Mouse (Mus musculus) hindbrain, embryonic 16.5 days (tissue): ENCODE data around the gene Serac1. TPM values are rescaled to one million over a fixed set of nuclear protein-coding genes. Genes with fewer than 3 reads are reported as not detected.

ENCODE experiments used
- ATAC-seq: fragments of 200-750 bp; cut with Nextera tagmentation; 2 replicates; pipeline ENCODE4 v1.8.0; 2017; ENCODE audit warnings: moderate TSS enrichment, moderate library complexity
- H3K27ac ChIP-seq: fragments of 300-500 bp; sonication (generic); 2 replicates; pipeline ENCODE4 v1.5.1; 2014; ENCODE audit warnings: low read depth, mild to moderate bottlenecking, control low read depth, low read length, moderate library complexity
- H3K27me3 ChIP-seq: fragments of 300-500 bp; sonication (generic); replicated peaks from 2 replicates; pipeline ENCODE4 v1.6.1; 2014; ENCODE audit warnings: low read length; ENCODE audit not compliant: control insufficient read depth, insufficient read depth
- H3K36me3 ChIP-seq: fragments of 300-500 bp; sonication (generic); 2 replicates; pipeline ENCODE4 v1.6.1; 2014; ENCODE audit warnings: mild to moderate bottlenecking, low read length, moderate library complexity, mixed read lengths; ENCODE audit not compliant: control insufficient read depth, insufficient read depth
- H3K4me1 ChIP-seq: fragments of 300-500 bp; sonication (generic); 2 replicates; pipeline ENCODE4 v1.6.1; 2014; ENCODE audit warnings: low read depth, low read length; ENCODE audit not compliant: control insufficient read depth, insufficient read depth
- H3K4me2 ChIP-seq: fragments of 300-500 bp; sonication (generic); 2 replicates; pipeline ENCODE4 v1.6.1; 2014; ENCODE audit warnings: mild to moderate bottlenecking, low read length, control low read depth, moderate library complexity
- H3K4me3 ChIP-seq: fragments of 300-500 bp; sonication (generic); 2 replicates; pipeline ENCODE4 v1.5.1; 2014; ENCODE audit warnings: mild to moderate bottlenecking, low read length, control low read depth, moderate library complexity
- H3K9ac ChIP-seq: fragments of 300-500 bp; sonication (generic); 2 replicates; pipeline ENCODE4 v1.6.1; 2014; ENCODE audit warnings: low read depth, mild to moderate bottlenecking, control low read depth, low read length, moderate library complexity
- H3K9me3 ChIP-seq: fragments of 300-500 bp; sonication (generic); 2 replicates; pipeline ENCODE4 v1.6.1; 2014; ENCODE audit warnings: mild to moderate bottlenecking, low read length, moderate library complexity; ENCODE audit not compliant: control insufficient read depth
- WGBS: fragments of 180-500 bp; shearing (Covaris S2); extraction: QIAGEN DNeasy Blood & Tissue Kit; methylation state at CpG from one replicate; pipeline ENCODE4 v1.1.7; 2014; 5-methylcytosine and 5-hydroxymethylcytosine counted together
- polyA plus RNA-seq: library from polyadenylated mRNA; unstranded; fragments of >200 nt; fragmentation: Nextera tagmentation; extraction: Ambion mirVana; gene quantifications from 2 replicates; pipeline ENCODE4 v1.2.1, GENCODE M21; 2015

Serac1 gene
- polyA plus RNA-seq, 1 experiment from 2014 or later, result 12.5 TPM

DNA sequence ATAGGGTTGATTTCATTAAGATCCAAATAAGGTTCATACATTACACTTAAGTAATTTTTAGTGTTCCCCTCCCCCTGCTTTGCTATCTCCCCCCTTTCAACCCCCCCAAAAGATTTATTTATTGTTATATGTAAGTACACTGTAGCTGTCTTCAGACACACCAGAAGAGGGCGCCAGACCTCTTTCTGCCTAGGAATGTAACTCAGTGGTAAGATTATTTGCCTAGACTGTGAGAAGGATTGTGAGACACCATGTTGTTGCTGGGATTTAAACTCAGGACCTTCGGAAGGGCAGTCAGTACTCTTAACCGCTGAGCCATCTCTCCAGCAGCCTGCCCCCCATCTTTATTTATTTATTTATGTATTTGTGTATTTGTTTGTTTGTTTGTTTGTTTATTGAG lies 31.4 kb upstream of the Serac1 start:
- Histone ChIP-seq H3K9me3 (no peaks in the 10 kb centered on the region), H3K9ac (no peak overlapping the region), H3K36me3 (no peaks in the 10 kb centered on the region; the same call in 1 of the 2 replicates), H3K4me1 (peaks cover 21% of the 10 kb centered on the region), H3K27me3 (no peaks in the 10 kb centered on the region), H3K4me2 (no peak overlapping the region), H3K4me3 (no peak overlapping the region), H3K27ac (no peak overlapping the region)
- WGBS, result 82% methylated on average over 3 of the region's 3 CpGs
- ATAC-seq, result no peak

DNA sequence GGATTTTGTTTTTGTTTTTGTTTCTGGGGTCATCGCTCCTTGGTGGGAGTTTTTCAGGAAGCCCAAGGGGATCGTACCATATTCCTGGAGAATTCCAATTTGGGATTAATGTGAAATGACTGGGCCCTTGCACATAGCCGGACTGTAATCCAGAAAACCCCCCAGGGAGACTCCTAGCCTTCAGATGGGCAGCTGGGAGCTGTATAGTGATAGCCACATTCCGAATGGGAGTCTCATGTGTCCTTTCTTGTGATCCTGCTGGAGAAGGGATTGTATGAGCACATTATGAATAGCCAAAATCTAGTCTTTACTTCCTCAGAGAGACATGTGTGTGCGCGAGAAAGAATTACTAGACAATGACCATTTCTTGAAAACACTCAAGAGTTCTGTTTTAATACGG lies 28.6 kb upstream of the Serac1 start:
- H3K27me3 ChIP-seq, result no peaks in the 10 kb centered on the region
- ATAC-seq, result no peak
- H3K4me1 ChIP-seq, result peaks cover 24% of the 10 kb centered on the region
- H3K4me2 ChIP-seq, result peak overlapping the region; percentile 86
- H3K36me3 ChIP-seq, result no peaks in the 10 kb centered on the region; the same call in 1 of the 2 replicates
- H3K4me3 ChIP-seq, result peak overlapping the region; percentile 93
- H3K9me3 ChIP-seq, result no peaks in the 10 kb centered on the region
- peak overlapping the region; percentile 99 for H3K27ac ChIP-seq
- WGBS, result 29% methylated on average over 7 of the region's 7 CpGs
- H3K9ac ChIP-seq, result peak overlapping the region; percentile 99

DNA sequence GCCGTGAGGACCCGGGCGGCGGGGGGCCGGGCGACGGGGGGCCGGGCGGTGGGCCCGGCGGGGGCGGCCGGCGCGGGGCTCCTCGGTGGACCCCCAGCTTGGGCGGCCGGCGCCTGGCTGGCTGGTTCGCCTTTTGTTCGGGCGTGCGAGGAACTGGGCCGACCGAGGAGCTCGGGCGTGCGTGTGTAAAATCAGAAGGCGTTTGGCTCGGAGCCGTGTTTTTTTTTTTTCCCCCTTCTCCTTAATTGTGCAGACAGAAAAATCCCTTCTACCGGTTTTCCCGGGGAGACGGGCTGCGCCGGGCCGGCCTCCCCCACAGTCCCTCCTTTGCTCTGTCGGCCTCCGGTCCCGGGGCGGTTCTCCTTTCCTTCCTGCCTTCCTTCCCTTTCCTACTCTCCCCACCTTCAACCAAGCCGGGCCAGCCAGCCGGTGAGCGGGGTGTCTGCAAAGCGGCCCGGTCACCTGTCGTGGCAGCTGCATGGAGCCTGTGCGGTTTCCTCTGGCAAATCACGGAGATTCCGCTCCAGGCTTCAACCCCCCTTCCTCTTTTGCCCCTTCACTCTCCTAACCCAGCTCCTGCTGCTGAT lies 27.6 kb upstream of the Serac1 start:
- no peaks in the 10 kb centered on the region for H3K9me3 ChIP-seq
- peak overlapping the region; percentile 86 for H3K4me2 ChIP-seq
- H3K27me3 ChIP-seq, result no peaks in the 10 kb centered on the region
- peak overlapping the region; percentile 93 for H3K4me3 ChIP-seq
- H3K27ac ChIP-seq, result peak overlapping the region; percentile 99
- peaks cover 24% of the 10 kb centered on the region for H3K4me1 ChIP-seq
- no peaks in the 10 kb centered on the region; the same call in 1 of the 2 replicates for H3K36me3 ChIP-seq
- peak overlapping the region; percentile 99 for H3K9ac ChIP-seq
- peak; percentile 66; the same call in 1 of the 2 replicates for ATAC-seq
- under 1% methylated on average over 49 of the region's 50 CpGs for WGBS

DNA sequence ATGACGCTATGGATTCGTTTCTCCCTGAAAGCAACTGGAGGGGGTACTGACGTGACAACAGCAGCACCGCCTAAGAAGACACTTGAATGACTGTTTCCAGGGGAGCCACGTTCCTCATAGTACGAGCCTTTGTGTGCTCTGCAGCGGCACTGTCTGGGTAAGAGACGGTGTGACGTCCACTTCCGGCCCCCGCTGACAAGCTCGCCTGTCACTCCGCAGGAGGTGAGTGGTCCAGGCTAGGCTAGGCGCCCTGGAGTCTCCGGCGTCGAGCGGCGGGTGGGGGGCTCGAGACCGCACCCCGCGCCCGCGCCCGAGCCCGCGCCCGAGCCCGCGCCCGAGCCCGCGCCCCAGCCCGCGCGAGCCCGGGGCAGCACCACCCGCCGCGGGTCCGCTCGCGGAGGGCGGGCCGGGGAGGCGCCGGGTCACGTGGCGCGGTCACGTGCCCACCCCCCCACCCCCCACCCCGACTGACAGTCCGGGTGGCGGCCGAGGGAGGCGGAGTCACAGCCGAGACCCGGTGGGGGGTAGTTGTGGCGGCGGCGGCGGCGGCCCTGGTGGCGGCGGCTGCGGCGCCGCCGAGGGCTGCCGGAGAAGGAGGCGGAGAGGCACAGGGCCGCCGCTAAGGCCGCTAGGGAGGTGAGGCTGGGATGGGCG lies 26.9 kb upstream of the Serac1 start, which contains the start of gene Tulp4:
Gene Tulp4, plus strand, starts transcription at position 77 of the 654 bp plus-strand sequence.
- peak; percentile 98 for ATAC-seq
- peak within 1 kb of the TSS; percentile 93 for H3K4me3 ChIP-seq
- no peaks in the 10 kb centered on the region for H3K9me3 ChIP-seq
- 1% methylated on average over 51 of the region's 76 CpGs for WGBS
- peaks cover 24% of the 10 kb centered on the region for H3K4me1 ChIP-seq
- H3K4me2 ChIP-seq, result peak within 1 kb of the TSS; percentile 86
- peak within 1 kb of the TSS; percentile 99 for H3K27ac ChIP-seq
- H3K36me3 ChIP-seq, result no peaks in the 10 kb centered on the region; the same call in 1 of the 2 replicates
- peak within 1 kb of the TSS; percentile 99 for H3K9ac ChIP-seq
- H3K27me3 ChIP-seq, result no peaks in the 10 kb centered on the region

DNA sequence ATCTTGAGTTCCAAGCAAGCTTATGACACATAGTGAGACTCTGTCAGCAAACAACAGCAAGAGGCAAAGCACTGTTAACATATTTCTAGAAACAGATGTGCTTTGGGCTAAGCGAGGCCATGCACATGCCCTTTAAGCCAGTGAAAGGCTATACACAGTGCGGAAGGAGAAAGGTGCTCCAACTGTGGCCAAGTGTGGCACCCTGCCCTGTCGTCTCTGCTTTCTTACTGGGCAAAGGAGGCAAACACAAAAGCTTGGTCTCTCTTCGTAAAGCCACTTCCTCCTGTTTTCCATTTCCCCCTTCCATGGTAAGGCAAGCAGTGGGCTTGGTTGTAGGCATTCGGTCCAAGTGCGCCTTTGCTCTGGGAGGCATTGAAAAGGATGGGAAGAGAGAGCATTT lies 24.0 kb upstream of the Serac1 start:
- H3K36me3 ChIP-seq, result no peaks in the 10 kb centered on the region
- no peak overlapping the region for H3K27ac ChIP-seq
- 78% methylated on average over 6 of the region's 6 CpGs for WGBS
- no peak overlapping the region for H3K4me2 ChIP-seq
- H3K4me1 ChIP-seq, result peaks cover 12% of the 10 kb centered on the region
- H3K9ac ChIP-seq, result no peak overlapping the region
- no peak overlapping the region for H3K4me3 ChIP-seq
- no peaks in the 10 kb centered on the region for H3K27me3 ChIP-seq
- no peak for ATAC-seq
- H3K9me3 ChIP-seq, result no peaks in the 10 kb centered on the region

DNA sequence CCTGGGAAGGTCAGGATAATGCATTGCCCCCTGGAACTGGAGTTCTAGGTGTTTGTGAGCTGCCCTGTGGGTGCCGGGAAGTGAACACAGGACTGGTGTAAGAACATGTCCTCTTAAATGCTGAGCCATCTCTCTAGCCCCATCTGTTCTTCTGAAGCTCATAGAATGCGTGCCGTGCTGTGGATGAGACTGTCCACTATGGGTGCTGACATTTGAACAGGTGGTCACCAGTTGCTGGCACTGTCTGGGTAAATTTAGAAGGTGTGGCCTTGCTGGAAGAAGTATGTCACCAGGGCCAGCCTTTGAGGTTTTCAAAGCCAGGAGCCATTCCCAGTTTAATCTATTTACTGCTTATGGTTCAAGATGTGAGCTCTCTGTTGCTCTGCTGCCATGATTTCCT lies 22.7 kb upstream of the Serac1 start:
- Histone ChIP-seq H3K4me1 (peaks cover 3% of the 10 kb centered on the region), H3K4me2 (no peak overlapping the region), H3K36me3 (no peaks in the 10 kb centered on the region), H3K9me3 (no peaks in the 10 kb centered on the region), H3K27me3 (no peaks in the 10 kb centered on the region), H3K27ac (no peak overlapping the region), H3K4me3 (no peak overlapping the region), H3K9ac (no peak overlapping the region)
- WGBS, result 96% methylated on average over 3 of the region's 3 CpGs
- ATAC-seq, result no peak

DNA sequence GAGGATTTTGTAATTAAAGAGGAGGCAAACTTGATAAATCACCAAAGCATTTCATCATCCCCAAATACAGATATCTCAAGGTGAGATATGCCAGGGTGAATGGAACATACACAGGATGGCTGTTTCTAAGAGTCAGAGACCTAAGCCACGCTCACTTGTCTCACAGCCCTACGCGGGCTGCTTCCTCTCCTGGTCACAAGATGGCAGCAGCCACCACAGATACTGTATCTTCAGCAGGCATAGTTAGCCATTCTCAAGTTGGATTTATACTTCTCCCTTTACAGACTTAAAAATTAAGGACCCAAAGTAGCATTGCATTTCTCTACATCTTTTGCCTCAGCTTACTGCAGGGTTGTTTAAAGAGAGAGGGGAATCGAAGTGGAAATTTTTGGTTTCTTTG lies 18.3 kb upstream of the Serac1 start:
- Histone ChIP-seq H3K9me3 (no peaks in the 10 kb centered on the region), H3K36me3 (no peaks in the 10 kb centered on the region), H3K27me3 (no peaks in the 10 kb centered on the region), H3K4me1 (no peaks in the 10 kb centered on the region), H3K4me2 (no peak overlapping the region), H3K4me3 (no peak overlapping the region), H3K27ac (no peak overlapping the region), H3K9ac (no peak overlapping the region)
- ATAC-seq, result peak; percentile 69; the same call in 1 of the 2 replicates
- 32% methylated on average over 4 of the region's 4 CpGs for WGBS

DNA sequence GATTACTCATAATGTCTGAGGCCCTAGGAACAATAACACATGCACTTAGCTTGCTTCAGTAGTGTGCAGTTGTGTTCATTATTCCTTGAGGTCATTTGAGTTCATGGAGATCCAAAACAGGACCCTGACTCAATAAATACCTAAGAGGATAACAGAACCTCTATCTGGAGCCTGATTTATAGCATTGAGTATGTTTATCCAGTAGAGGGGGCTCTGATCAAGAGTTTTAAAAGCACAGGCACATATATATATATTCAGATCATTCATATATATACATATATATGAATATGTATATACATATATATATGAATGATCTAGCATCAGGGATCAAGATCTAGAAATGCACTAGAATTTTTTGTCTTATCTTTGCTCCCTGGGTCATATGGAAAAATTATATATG lies 16.0 kb upstream of the Serac1 start:
- Histone ChIP-seq H3K36me3 (no peaks in the 10 kb centered on the region), H3K4me2 (no peak overlapping the region)
- no peak for ATAC-seq

DNA sequence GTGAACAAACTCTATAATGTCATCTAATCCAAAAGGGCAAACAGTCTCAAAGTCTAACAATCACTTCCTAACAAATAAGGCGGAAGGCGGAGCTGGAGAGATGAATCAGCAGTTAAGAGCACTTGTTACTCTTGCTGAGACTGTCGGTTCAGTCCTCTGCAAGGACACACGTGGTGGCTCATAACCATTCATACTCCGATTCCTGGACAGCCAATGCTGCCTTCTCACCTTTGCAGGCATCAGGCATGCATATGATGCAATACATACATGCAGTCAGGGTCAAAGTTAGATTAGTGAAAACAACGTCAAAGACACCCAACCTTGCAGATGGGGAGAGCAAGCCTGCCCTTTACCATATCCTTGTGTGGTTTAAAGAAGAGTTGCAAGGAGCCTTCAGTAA lies 12.1 kb upstream of the Serac1 start:
- Histone ChIP-seq H3K9me3 (no peaks in the 10 kb centered on the region), H3K4me1 (no peaks in the 10 kb centered on the region), H3K27ac (no peak overlapping the region), H3K4me2 (no peak overlapping the region), H3K4me3 (no peak overlapping the region), H3K36me3 (peaks cover 2% of the 10 kb centered on the region; the same call in 1 of the 2 replicates), H3K27me3 (no peaks in the 10 kb centered on the region), H3K9ac (no peak overlapping the region)
- no peak for ATAC-seq
- WGBS, result 93% methylated on average over 6 of the region's 6 CpGs

More for the DNA sequence above, 16.0 kb upstream of the Serac1 start:
- no peaks in the 10 kb centered on the region for H3K9me3 ChIP-seq
- no peak overlapping the region for H3K4me3 ChIP-seq
- no peaks in the 10 kb centered on the region for H3K4me1 ChIP-seq
- no peak overlapping the region for H3K27ac ChIP-seq
- H3K9ac ChIP-seq, result no peak overlapping the region
- no peaks in the 10 kb centered on the region for H3K27me3 ChIP-seq
